Comparison of ENCODE assay signal across 15 mouse cellular contexts in the genomic region with DNA sequence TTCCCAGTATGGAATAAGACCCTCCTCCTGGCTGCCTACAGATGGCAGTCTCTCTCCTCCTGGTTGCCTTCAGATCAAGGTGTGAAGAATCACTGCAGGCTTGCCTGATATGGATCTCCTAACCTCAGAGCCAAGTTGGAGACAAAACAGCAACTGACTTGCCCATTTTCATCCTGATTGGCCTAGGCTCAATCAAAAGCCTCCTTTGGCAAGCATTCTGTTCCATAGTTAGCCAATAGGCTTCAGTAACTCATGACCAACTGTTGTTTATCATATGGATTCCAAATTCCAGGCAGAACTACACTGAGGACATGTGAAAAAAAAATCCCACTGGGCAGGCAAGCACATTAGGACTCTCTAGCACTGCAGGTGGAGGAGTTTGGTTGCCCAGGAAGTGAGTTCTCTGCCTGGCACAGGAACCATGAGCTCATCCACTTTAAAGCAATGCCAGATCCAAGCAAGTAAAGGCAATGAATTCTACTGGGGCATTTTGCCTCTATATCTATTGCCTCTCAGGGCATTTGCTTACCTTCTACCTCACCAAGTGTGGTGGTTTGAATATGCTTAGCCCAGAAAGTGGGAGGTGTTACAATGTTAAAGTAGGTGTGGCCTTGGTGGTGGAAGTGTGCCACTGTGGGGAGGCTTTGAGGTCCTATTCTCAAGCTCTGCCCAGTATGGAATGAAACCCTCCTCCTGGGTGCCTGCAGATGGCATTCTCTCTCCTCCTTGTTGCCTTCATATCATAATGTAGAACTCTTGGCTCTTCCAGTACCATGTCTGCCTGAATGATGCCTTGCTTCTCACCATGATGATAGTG.
DNase-seq lines count a peak whose midpoint lies in the region; TF ChIP-seq lines count a peak whose summit lies in the region.
"Had no signal": no experiment of that assay in that cellular context is flagged by ENCODE, and none has a peak within 500 bp of the region (broad histone marks: within the 10 kb centered on the region; RNA-seq: fewer than 3 reads in every experiment).

No protein-coding gene starts in this region.

- H3K27me3 ChIP-seq in ES-Bruce4 (ENCODE audit: control insufficient read depth, insufficient read depth, low read length, poor library complexity, severe bottlenecking), result no peaks in the 10 kb centered on the region; the same call in 1 of the 2 replicates
- H3K27me3 ChIP-seq: embryonic facial prominence, embryonic 12.5 days; hindbrain, embryonic 15.5 days; limb, embryonic 13.5 days; midbrain, embryonic 15.5 days; stomach, embryonic 15.5 days had no signal

- TF ChIP-seq EP300 in ES-Bruce4 (IDR thresholded peaks at IDR 0.05; ENCODE audit: insufficient read depth, low read depth, low read length), result no peak

- no peak for TF ChIP-seq POLR2A in ES-Bruce4 (IDR thresholded peaks at IDR 0.05; ENCODE audit: insufficient read depth, low read length)

- no peak overlapping the region for H3K9ac ChIP-seq in ES-Bruce4 (ENCODE audit: low read depth, poor library complexity, severe bottlenecking)
- H3K9ac ChIP-seq: embryonic facial prominence, embryonic 12.5 days; hindbrain, embryonic 15.5 days; limb, embryonic 13.5 days; liver, embryonic 14.5 days; midbrain, embryonic 15.5 days; stomach, embryonic 15.5 days had no signal

- no peaks in the 10 kb centered on the region for H3K36me3 ChIP-seq in ES-Bruce4 (ENCODE audit: control insufficient read depth, insufficient read depth, low read length, poor library complexity, severe bottlenecking)
- H3K36me3 ChIP-seq: embryonic facial prominence, embryonic 12.5 days; hindbrain, embryonic 15.5 days; limb, embryonic 13.5 days; midbrain, embryonic 15.5 days; stomach, embryonic 15.5 days had no signal

- no peak overlapping the region for H3K27ac ChIP-seq in ES-Bruce4 (ENCODE audit: insufficient read depth, low read length)
- H3K27ac ChIP-seq: embryonic facial prominence, embryonic 12.5 days; hindbrain, embryonic 15.5 days; limb, embryonic 13.5 days; liver, embryonic 14.5 days; midbrain, embryonic 15.5 days; stomach, embryonic 15.5 days had no signal

- intact Hi-C loops in heart, postnatal 14 days (cut with DNase I), result no loop called here
- intact Hi-C loops in heart, postnatal 25 days (cut with DNase I), result no loop called here

- H3K4me3 ChIP-seq in ES-Bruce4 (ENCODE audit: low read depth, low read length), result no peak overlapping the region
- H3K4me3 ChIP-seq: embryonic facial prominence, embryonic 12.5 days; hindbrain, embryonic 15.5 days; limb, embryonic 13.5 days; midbrain, embryonic 15.5 days; stomach, embryonic 15.5 days had no signal

- no peaks in the 10 kb centered on the region for H3K9me3 ChIP-seq in ES-Bruce4 (replicated peaks; ENCODE audit: control insufficient read depth, insufficient read depth, low read length, poor library complexity, severe bottlenecking)
- H3K9me3 ChIP-seq: embryonic facial prominence, embryonic 12.5 days; hindbrain, embryonic 15.5 days; midbrain, embryonic 15.5 days; stomach, embryonic 15.5 days had no signal

- peak; percentile 87 for DNase-seq in heart, adult 11 months
- DNase-seq in heart, postnatal 14 days, result no peak
- peak; percentile 93 for DNase-seq in brain, adult 2 months (ENCODE audit: low read depth, low spot score)
- DNase-seq in cerebellum, adult 9-11 months, result peak; percentile 88
- DNase-seq in testis, postnatal 10 days (ENCODE audit: low spot score), result no peak
- DNase-seq in heart, postnatal 25 days (ENCODE audit: low spot score), result no peak
- no peak for DNase-seq in urinary bladder, adult 18-20 months (ENCODE audit: low spot score in 2 of 2)
- DNase-seq: gastrocnemius, postnatal 10 days had no signal

- H3K4me1 ChIP-seq in ES-Bruce4 (ENCODE audit: control insufficient read depth, insufficient read depth, low read length), result no peaks in the 10 kb centered on the region
- H3K4me1 ChIP-seq: embryonic facial prominence, embryonic 12.5 days; stomach, embryonic 15.5 days had no signal

- peak; percentile 7 for TF ChIP-seq CTCF in ES-Bruce4 (IDR thresholded peaks at IDR 0.05; ENCODE audit: low read depth, low read length)

Comparison
In these comparisons a context has a peak if more than half of its experiments do, and no peak if none do; other contexts are left out.
1. DNase-seq: peak in heart, adult 11 months (single experiment), brain, adult 2 months (single experiment) and cerebellum, adult 9-11 months (single experiment); none in heart, postnatal 14 days (0 of 2), testis, postnatal 10 days (single experiment), heart, postnatal 25 days (single experiment) and urinary bladder, adult 18-20 months (0 of 2).